8 mouse cellular contexts compared by ENCODE assay signal in the genomic region with DNA sequence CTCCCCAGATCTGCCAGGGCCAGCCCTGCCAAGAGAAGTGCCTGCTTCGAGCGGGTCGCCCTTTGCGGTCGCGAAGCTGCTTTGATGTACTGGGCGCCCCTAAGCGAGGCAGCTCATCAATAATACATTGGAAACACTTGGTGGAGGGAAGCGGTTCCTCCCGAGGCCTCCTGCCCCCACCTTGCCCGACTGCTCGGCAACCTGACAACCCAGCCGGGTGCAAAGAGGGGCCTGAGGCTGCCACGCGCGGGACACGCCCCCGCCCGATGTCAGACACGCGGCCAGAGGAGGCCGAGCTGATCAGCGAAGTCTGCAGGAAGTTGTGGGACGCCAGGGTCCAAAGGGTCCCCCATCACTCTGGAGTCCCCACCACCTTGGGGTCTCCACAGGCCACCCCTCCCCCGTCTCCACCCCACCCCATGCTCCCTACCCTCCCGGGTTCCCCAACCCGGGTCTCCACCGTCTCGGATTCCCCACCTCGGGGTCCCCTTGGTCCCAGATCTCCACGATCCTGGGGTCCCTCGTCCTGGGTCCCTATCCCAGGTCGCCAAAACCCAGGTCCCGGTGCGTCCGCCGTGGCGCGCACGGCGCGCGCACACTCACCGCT. TPM values are rescaled to one million over a fixed set of nuclear protein-coding genes. Genes with fewer than 3 reads are reported as not detected.
DNase-seq lines count a peak whose midpoint lies in the region; ATAC-seq lines count a peak whose summit lies in the region.

No protein-coding gene starts in this region.

- peak overlapping the region; percentile 98 for H3K4me2 ChIP-seq in lung, embryonic 15.5 days
- peak overlapping the region; percentile 96 for H3K4me2 ChIP-seq in heart, embryonic 16.5 days (ENCODE audit: low read depth, low read length)
- peak overlapping the region; percentile 91 for H3K4me2 ChIP-seq in liver, embryonic 12.5 days

- peak overlapping the region; percentile 59 for H3K9ac ChIP-seq in lung, embryonic 15.5 days
- peak overlapping the region; percentile 76 for H3K9ac ChIP-seq in heart, embryonic 16.5 days (ENCODE audit: low read length)
- H3K9ac ChIP-seq in liver, embryonic 12.5 days = peak overlapping the region; percentile 57

- H3K36me3 ChIP-seq in lung, embryonic 15.5 days = no peaks in the 10 kb centered on the region
- H3K36me3 ChIP-seq in heart, embryonic 16.5 days (ENCODE audit: control insufficient read depth, insufficient read depth) = no peaks in the 10 kb centered on the region
- H3K36me3 ChIP-seq in liver, embryonic 12.5 days = no peaks in the 10 kb centered on the region

- H3K9me3 ChIP-seq in lung, embryonic 15.5 days = no peaks in the 10 kb centered on the region
- 0 out of 2 replicates have a peak, but pooled peaks cover 4% of the 10 kb centered on the region for H3K9me3 ChIP-seq in heart, embryonic 16.5 days (replicated peaks; ENCODE audit: control insufficient read depth, low read length)
- H3K9me3 ChIP-seq in liver, embryonic 12.5 days (replicated peaks) = 0 out of 2 replicates have a peak, but pooled peaks cover 4% of the 10 kb centered on the region

- H3K4me3 ChIP-seq in lung, embryonic 15.5 days = peak overlapping the region; percentile 59
- H3K4me3 ChIP-seq in heart, embryonic 16.5 days (ENCODE audit: low read length) = peak overlapping the region; percentile 62
- peak overlapping the region; percentile 59 for H3K4me3 ChIP-seq in liver, embryonic 12.5 days

- H3K27me3 ChIP-seq in lung, embryonic 15.5 days = peaks cover 28% of the 10 kb centered on the region
- H3K27me3 ChIP-seq in heart, embryonic 16.5 days (ENCODE audit: control insufficient read depth, insufficient read depth, low read length) = no peaks in the 10 kb centered on the region
- peaks cover 81% of the 10 kb centered on the region for H3K27me3 ChIP-seq in liver, embryonic 12.5 days (replicated peaks)

- no peak for DNase-seq in lung, postnatal 25 days (ENCODE audit: low spot score)
- peak; percentile 32 to 59 for DNase-seq in adrenal gland, postnatal 36 days
- peak; percentile 51 for DNase-seq in retina, embryonic 14.5 days (ENCODE audit: low spot score)
- DNase-seq in urinary bladder, postnatal 36 days (ENCODE audit: low spot score in 2 of 2) = no peak
- DNase-seq in gastrocnemius, postnatal 4 days (ENCODE audit: low spot score in 2 of 2) = no peak

- 1% methylated on average over 44 of the region's 44 CpGs for WGBS in lung, embryonic 15.5 days
- 4% methylated on average over 44 of the region's 44 CpGs for WGBS in heart, embryonic 16.5 days
- 2% methylated on average over 44 of the region's 44 CpGs for WGBS in liver, embryonic 12.5 days (ENCODE audit: insufficient replicate concordance)

- H3K27ac ChIP-seq in lung, embryonic 15.5 days = no peak overlapping the region
- no peak overlapping the region for H3K27ac ChIP-seq in heart, embryonic 16.5 days (ENCODE audit: low read length)
- no peak overlapping the region for H3K27ac ChIP-seq in liver, embryonic 12.5 days

- ATAC-seq in lung, embryonic 15.5 days (ENCODE audit: borderline replicate concordance, extremely low read depth, low FRiP score, low TSS enrichment) = peak; percentile 16
- ATAC-seq in heart, embryonic 16.5 days (replicated peaks; ENCODE audit: extremely low read depth, insufficient read depth, low FRiP score) = peak; percentile 10; the same call in 1 of the 2 replicates
- 0 out of 2 replicates have a peak, but pooled peaks have one; percentile 14 for ATAC-seq in liver, embryonic 12.5 days

- H3K4me1 ChIP-seq in lung, embryonic 15.5 days = peaks cover 21% of the 10 kb centered on the region
- peaks cover 6% of the 10 kb centered on the region for H3K4me1 ChIP-seq in heart, embryonic 16.5 days (ENCODE audit: control insufficient read depth, insufficient read depth, low read length)
- peaks cover 16% of the 10 kb centered on the region for H3K4me1 ChIP-seq in liver, embryonic 12.5 days

RNA-seq across cellular contexts. Expression of a gene that starts 13.7 kb away (rescaled TPM):
- 5.1 and 5.8 TPM in 2 replicates for polyA plus RNA-seq in lung, embryonic 15.5 days (2015; fragmentation: Nextera tagmentation; extraction: Ambion mirVana)
- 10 to 100 TPM; 16.7 to 19.7 TPM for total RNA-seq in adrenal gland, postnatal 36 days (2021)
- 4.7 and 5.6 TPM in 2 replicates for polyA plus RNA-seq in heart, embryonic 16.5 days (2015; fragmentation: Nextera tagmentation; extraction: Ambion mirVana)
- 0.83 and 1.3 TPM in 2 replicates for polyA plus RNA-seq in liver, embryonic 12.5 days (2016; fragmentation: Nextera tagmentation; extraction: Ambion mirVana)
- 1 to 10 TPM; 1.4 to 3.1 TPM for total RNA-seq in gastrocnemius, postnatal 4 days (2021)

RNA-seq across cellular contexts. Expression of a gene that starts 34.1 kb away (rescaled TPM):
- 2.3 TPM in 2 replicates for polyA plus RNA-seq in lung, embryonic 15.5 days (2015; fragmentation: Nextera tagmentation; extraction: Ambion mirVana)
- under 1 TPM in 1 of 2 experiments, not detected in 1; 0.53 TPM for total RNA-seq in adrenal gland, postnatal 36 days (2021)
- 0.55 TPM in 1 of 2 replicates, not detected in the other for polyA plus RNA-seq in heart, embryonic 16.5 days (2015; fragmentation: Nextera tagmentation; extraction: Ambion mirVana)
- polyA plus RNA-seq in liver, embryonic 12.5 days (2016; fragmentation: Nextera tagmentation; extraction: Ambion mirVana) = 0.69 and 0.79 TPM in 2 replicates
- not detected for total RNA-seq in gastrocnemius, postnatal 4 days (2021)

RNA-seq across cellular contexts. Expression of a gene that starts 34.3 kb away (rescaled TPM):
- 1,022 and 1,082 TPM in 2 replicates for polyA plus RNA-seq in lung, embryonic 15.5 days (2015; fragmentation: Nextera tagmentation; extraction: Ambion mirVana)
- 1,000 to 10,000 TPM; 1,531 to 1,538 TPM for total RNA-seq in adrenal gland, postnatal 36 days (2021)
- 2,414 and 2,430 TPM in 2 replicates for polyA plus RNA-seq in heart, embryonic 16.5 days (2015; fragmentation: Nextera tagmentation; extraction: Ambion mirVana)
- polyA plus RNA-seq in liver, embryonic 12.5 days (2016; fragmentation: Nextera tagmentation; extraction: Ambion mirVana) = 769 and 831 TPM in 2 replicates
- total RNA-seq in gastrocnemius, postnatal 4 days (2021) = 1,000 to 10,000 TPM; 1,319 to 1,394 TPM

RNA-seq across cellular contexts. Expression of a gene that starts 34.6 kb away (rescaled TPM):
- 264 and 278 TPM in 2 replicates for polyA plus RNA-seq in lung, embryonic 15.5 days (2015; fragmentation: Nextera tagmentation; extraction: Ambion mirVana)
- total RNA-seq in adrenal gland, postnatal 36 days (2021) = 100 to 1,000 TPM; 104 to 144 TPM
- polyA plus RNA-seq in heart, embryonic 16.5 days (2015; fragmentation: Nextera tagmentation; extraction: Ambion mirVana) = 164 and 168 TPM in 2 replicates
- 171 and 180 TPM in 2 replicates for polyA plus RNA-seq in liver, embryonic 12.5 days (2016; fragmentation: Nextera tagmentation; extraction: Ambion mirVana)
- 10 to 100 TPM; 60.8 to 84.2 TPM for total RNA-seq in gastrocnemius, postnatal 4 days (2021)

RNA-seq across cellular contexts. Expression of a gene that starts 44.7 kb away (rescaled TPM):
- 117 and 124 TPM in 2 replicates for polyA plus RNA-seq in lung, embryonic 15.5 days (2015; fragmentation: Nextera tagmentation; extraction: Ambion mirVana)
- total RNA-seq in adrenal gland, postnatal 36 days (2021) = 10 to 100 TPM in 1 of 2 experiments, 1 to 10 TPM in 1; 6.3 to 11.0 TPM
- polyA plus RNA-seq in heart, embryonic 16.5 days (2015; fragmentation: Nextera tagmentation; extraction: Ambion mirVana) = 51.0 and 51.1 TPM in 2 replicates
- 77.5 and 81.2 TPM in 2 replicates for polyA plus RNA-seq in liver, embryonic 12.5 days (2016; fragmentation: Nextera tagmentation; extraction: Ambion mirVana)
- total RNA-seq in gastrocnemius, postnatal 4 days (2021) = 10 to 100 TPM; 22.5 to 26.3 TPM

Comparison
In these comparisons a context has a peak if more than half of its experiments do, and no peak if none do; other contexts are left out.
1. DNase-seq: peak in adrenal gland, postnatal 36 days (2 of 2) and retina, embryonic 14.5 days (single experiment); none in lung, postnatal 25 days (single experiment), urinary bladder, postnatal 36 days (0 of 2) and gastrocnemius, postnatal 4 days (0 of 2).
2. Peak in every context shown above with its lines, with median percentiles within 50 percentile points of each other: ATAC-seq, H3K4me2 ChIP-seq, H3K4me3 ChIP-seq and H3K9ac ChIP-seq.